Mouse (Mus musculus) frontal cortex, postnatal 25 days (tissue): ENCODE measurements around the gene Ddx54.

ENCODE experiments used
- DNase-seq, 2 experiments: peaks; one replicate each; pipeline ENCODE4 v3.0.0; 2022; ENCODE audit warnings: low spot score in 2 of 2

The Ddx54 gene

DNA sequence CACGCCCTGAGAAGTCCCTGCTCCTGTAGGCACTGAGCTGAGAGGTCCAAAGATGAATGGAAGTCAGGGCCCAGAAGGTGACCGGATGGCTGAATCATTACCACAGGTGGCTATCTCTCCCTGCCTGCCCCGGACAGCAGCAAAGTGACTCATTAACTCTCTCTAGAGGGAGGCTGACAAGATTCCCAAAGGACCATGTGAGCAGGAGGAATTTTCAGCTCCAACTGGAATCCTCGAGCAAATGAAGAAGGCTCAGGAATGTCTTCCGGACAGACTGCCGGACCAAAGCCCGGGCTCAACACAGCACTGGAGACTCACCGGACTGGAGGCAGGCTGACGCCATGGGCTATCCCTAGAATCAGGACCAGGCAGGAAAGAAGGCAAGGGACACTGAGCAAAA, 30.5 kb upstream of the Ddx54 start:
- no peak for DNase-seq

DNA sequence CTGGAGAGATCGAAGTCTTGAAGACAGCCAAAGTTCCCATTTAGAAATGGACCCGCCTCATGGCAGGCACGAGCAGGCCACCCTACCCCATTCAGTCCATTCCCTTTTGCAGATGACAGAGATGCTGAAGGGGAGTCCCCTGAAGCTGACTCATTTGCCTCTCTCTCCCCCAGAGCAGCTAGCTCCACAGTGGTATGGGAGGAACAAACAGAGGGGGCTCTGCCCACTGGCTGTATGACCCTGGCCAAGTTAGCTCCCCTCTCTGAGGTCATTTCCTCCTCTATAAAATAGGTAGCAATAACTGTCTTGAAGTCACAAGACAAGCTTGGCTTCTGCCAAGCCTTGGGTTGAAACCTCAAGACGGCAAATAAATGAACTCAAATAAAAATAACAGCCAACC, 29.0 kb upstream of the Ddx54 start:
- no peak for DNase-seq

GRCm38 (mm10) chr5:120584968-120585367, 27.6 kb upstream of the Ddx54 start:
- no peak for DNase-seq

DNA sequence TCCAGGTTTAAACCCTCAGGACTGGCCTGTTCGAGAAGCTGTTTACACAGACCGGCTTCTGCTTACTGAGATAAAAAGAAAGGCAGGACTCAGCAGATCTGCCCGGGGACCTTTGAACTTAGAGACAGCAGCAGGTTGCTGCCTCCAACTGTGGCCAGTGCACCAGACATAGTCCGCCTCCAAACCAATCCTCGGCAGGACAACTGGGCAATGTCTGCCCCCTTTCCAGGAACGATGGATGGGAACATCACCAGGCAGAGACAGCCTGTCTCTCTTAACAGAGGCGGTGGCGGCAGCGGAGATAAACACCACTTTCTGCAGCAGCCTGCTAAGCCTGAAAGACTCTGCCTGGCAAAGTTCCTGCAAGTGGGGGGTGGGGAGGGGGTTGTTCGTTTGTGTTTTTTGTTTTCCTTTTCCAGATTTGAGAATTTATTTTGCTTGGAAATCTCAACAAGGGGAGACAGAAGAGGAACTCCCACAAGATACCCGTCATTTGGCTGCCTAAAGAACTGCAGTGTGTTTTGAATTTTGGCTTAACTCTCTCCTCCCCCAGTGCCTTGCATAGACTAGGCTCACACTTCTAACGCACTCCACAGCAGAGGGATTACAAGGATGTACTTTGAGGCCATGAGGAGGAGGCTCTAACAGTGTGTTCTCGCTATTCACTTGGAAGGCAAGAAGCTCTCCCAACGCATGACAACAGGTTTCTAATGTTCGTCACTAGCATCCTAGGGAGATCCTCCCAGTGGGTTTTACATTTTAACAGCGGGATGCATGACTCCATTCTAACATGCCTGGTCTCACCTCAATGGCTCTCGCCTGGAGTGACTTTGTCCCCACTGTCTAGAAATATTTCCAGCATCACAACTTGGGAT, 25.6 kb upstream of the Ddx54 start:
- DNase-seq: no peak

DNA sequence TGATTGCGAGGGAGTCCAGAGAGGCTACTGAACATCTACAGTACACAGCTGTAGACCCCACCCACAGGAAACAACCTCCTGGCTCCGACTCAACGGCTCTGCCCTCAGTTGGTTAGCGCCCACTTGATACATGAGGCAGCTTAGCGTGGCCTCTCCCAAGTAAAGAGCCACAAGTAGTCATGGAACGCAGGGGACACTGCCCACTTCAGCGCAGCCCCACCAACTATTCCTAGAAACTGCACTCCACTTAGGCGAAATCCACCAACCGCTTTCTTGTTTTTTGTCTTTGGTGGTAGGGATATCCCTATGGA, 25.0 kb upstream of the Ddx54 start:
- no peak for DNase-seq

- no peak for DNase-seq
Observed at GRCm38 (mm10) chr5:120587940-120588568, 24.5 kb upstream of the Ddx54 start.

- peak; percentile 93 to 98 for DNase-seq
Observed at GRCm38 (mm10) chr5:120588569-120589094, 23.9 kb upstream of the Ddx54 start, which contains the start of the genes Tpcn1 and Iqcd. Gene Tpcn1, minus strand, starts transcription at chr5:120588673. Gene Iqcd, plus strand, starts transcription at chr5:120589016.

DNA sequence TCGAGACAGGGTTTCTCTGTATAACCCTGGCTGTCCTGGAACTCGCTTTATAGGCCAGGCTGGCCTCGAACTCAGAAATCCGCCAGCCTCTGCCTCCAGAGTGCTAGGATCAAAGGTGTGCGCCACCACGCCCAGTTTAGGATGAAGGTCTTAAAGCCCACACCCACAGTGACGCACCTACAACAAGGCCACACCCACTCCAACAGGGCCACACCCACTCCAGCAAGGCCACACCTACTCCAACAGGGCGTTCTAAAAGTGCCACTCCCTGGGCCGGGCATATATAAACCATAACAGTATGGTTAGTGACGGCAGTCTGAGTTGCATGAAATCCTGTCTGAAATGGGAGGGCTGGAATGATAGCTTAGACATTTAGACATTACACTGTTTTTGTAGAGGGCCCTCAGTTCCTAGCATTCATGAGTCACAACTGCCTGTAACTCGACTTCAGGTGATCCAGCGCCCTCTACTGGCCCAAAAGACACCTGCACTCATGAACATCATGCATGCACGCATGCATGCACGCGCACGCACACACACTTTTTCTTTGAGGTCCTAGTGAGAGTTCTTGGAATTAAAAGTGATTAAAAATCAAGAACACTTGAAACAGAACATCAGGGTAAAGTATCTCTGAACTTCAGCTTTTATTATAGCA, 22.1 kb upstream of the Ddx54 start:
- DNase-seq: no peak

- DNase-seq: no peak
Observed at GRCm38 (mm10) chr5:120592141-120592540, 20.4 kb upstream of the Ddx54 start.

DNA sequence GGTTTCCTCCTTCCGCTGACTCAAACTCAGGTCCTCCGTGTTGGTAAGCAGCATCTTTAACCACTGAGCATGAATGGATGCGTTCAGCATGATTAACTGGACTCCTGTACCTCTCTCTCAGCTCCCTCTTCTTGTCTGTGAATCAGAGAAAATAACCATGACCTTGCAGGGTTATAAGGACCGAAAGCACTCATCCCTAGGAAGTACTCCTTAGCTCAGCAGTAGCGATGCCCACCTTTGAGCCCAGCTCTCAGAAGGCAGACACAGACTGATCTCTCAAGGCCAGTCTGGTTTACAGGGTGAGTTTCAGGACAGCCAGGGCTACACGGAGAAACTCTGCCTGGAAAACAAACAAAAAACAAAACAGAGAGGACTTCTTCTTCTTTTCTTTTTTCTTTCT, 18.1 kb upstream of the Ddx54 start:
- DNase-seq: no peak

GRCm38 (mm10) chr5:120599625-120600024, 12.9 kb upstream of the Ddx54 start:
- DNase-seq: no peak

GRCm38 (mm10) chr5:120600946-120601668, 11.4 kb upstream of the Ddx54 start:
- DNase-seq: no peak

- no peak for DNase-seq
Observed at GRCm38 (mm10) chr5:120602210-120602609, 10.3 kb upstream of the Ddx54 start.

DNA sequence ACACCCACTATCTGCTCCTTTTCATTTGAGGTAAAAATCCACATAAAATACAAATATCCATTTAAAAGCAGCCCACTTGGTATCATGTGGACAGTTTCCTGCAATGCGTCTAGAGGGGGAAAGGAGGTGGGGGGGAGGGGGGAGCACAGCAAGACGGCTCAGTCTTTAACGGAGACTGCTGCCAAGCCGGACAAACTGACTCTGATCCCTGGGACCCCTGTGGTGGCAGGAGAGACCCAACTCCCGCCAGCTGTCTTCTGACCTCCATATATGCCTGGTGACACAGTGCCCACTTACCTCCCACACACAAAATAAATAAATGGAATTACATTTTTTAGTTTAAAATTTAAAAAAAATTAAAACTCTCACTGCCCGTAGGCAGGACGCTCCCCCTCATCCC, 9.0 kb upstream of the Ddx54 start:
- DNase-seq: no peak

- DNase-seq: peak; percentile 70 to 75
Observed at GRCm38 (mm10) chr5:120604839-120605238, 7.7 kb upstream of the Ddx54 start.

DNA sequence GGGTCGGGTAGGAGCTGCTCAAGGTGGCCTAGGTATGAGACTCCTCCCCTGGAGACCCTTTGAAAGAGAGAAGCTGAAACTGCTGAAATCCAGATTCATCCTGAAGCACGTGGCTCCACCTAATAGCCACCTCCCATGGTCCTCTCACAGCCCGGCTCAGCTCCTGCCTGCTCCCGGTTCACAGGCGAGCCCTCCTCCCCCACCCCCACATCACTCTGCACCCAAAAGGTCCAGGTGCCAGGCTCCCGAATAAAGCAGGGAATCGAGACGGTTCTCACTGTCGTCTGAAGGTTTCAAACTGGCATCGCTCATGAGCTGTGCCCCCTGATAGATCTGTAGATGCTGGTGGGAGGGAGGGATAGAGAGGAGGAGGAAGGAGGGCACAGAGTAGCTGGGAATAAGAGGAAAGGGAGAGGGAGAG, 7.3 kb upstream of the Ddx54 start:
- DNase-seq: no peak

GRCm38 (mm10) chr5:120605688-120606087, 6.9 kb upstream of the Ddx54 start:
- DNase-seq: peak; percentile 76 to 83

- DNase-seq: no peak
Observed at GRCm38 (mm10) chr5:120606590-120607200, 5.8 kb upstream of the Ddx54 start.

- DNase-seq: no peak
Observed at GRCm38 (mm10) chr5:120607335-120607734, 5.2 kb upstream of the Ddx54 start.

DNA sequence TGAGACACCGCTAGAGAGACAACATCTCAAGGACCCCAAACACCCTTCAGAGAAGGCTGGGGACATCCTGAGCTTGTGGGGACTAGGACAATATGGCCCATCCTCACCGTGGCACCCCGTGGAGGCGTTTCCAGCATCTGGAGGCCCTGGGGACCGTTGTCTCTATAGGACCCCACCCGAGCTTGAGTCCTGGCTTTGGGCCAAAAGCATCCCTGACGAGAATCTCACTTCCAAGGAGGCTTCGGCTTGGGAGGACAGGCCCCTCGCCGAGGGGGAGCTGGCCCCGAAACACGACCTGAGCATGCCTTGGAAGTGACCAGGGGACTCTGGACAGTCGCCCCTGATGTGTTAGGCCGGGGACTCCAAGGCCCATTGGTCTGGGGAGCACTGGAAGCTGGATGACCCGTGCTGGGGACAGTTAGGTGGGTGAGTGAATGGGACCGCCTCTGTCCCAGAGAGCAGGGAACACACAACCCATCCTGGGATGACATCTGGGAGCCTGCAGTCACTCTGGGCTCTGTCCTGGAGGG, 3.2 kb upstream of the Ddx54 start:
- no peak for DNase-seq

DNA sequence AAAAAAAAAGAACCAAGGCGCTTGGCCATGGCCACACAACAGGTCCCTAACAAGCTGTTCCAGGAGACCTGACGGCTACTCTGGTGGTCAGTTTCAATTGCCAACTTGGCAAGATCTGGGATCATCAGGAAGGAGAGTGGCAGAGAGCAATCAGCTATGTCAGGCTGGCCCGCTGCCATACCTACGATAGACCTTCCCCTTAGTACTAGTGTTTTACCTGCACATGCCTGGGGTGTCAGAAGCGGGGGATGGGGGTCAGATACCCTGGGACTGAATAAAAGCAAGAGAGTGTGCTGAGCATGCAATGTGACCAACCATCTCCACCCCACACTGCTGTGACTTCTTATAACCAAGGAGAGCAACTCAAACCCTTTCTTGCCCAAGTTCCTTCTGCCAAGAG, 1.6 kb upstream of the Ddx54 start:
- no peak for DNase-seq
